Comparison of ENCODE assay signal across 17 mouse cellular contexts in genomic region chr11:57831861-57832260, GRCm38 (mm10). TPM values are rescaled to one million over a fixed set of nuclear protein-coding genes. Genes with fewer than 3 reads are reported as not detected.
DNase-seq lines count a peak whose midpoint lies in the region; ATAC-seq lines count a peak whose summit lies in the region.
"Had no signal": no experiment of that assay in that cellular context is flagged by ENCODE, and none has a peak within 500 bp of the region (broad histone marks: within the 10 kb centered on the region; RNA-seq: fewer than 3 reads in every experiment).

No protein-coding gene starts in this region.

- no peaks in the 10 kb centered on the region for H3K9me3 ChIP-seq in heart, embryonic 10.5 days
- no peaks in the 10 kb centered on the region for H3K9me3 ChIP-seq in midbrain, embryonic 11.5 days (ENCODE audit: control insufficient read depth, low read length)
- no peaks in the 10 kb centered on the region for H3K9me3 ChIP-seq in midbrain, embryonic 13.5 days
- H3K9me3 ChIP-seq in intestine, embryonic 16.5 days (ENCODE audit: control insufficient read depth, low read length) = no peaks in the 10 kb centered on the region
- H3K9me3 ChIP-seq: lung, embryonic 15.5 days had no signal

- H3K9ac ChIP-seq in midbrain, embryonic 11.5 days (ENCODE audit: low read length) = no peak overlapping the region
- H3K9ac ChIP-seq in midbrain, embryonic 13.5 days (replicated peaks) = no peak overlapping the region
- H3K9ac ChIP-seq in intestine, embryonic 16.5 days (ENCODE audit: low read depth, low read length) = peak overlapping the region; percentile 73
- H3K9ac ChIP-seq: lung, embryonic 15.5 days had no signal

- H3K4me1 ChIP-seq in heart, embryonic 10.5 days = peaks cover 61% of the 10 kb centered on the region
- H3K4me1 ChIP-seq in midbrain, embryonic 11.5 days (ENCODE audit: control insufficient read depth, insufficient read depth, low read length) = peaks cover 14% of the 10 kb centered on the region
- peaks cover 38% of the 10 kb centered on the region for H3K4me1 ChIP-seq in midbrain, embryonic 13.5 days (replicated peaks)
- H3K4me1 ChIP-seq in intestine, embryonic 16.5 days (ENCODE audit: control insufficient read depth, insufficient read depth, low read length) = peaks cover 18% of the 10 kb centered on the region

- 6% methylated on average over 16 of the region's 16 CpGs for WGBS in heart, embryonic 10.5 days
- 2% methylated on average over 16 of the region's 16 CpGs for WGBS in midbrain, embryonic 11.5 days
- 2% methylated on average over 16 of the region's 16 CpGs for WGBS in midbrain, embryonic 13.5 days
- WGBS in intestine, embryonic 16.5 days = 32% methylated on average over 16 of the region's 16 CpGs

- H3K4me3 ChIP-seq in heart, embryonic 10.5 days = peak overlapping the region; percentile 62
- no peak overlapping the region; the same call in 1 of the 2 replicates for H3K4me3 ChIP-seq in midbrain, embryonic 11.5 days (ENCODE audit: low read depth, low read length)
- H3K4me3 ChIP-seq in midbrain, embryonic 13.5 days (replicated peaks) = no peak overlapping the region
- peak overlapping the region; percentile 49 for H3K4me3 ChIP-seq in intestine, embryonic 16.5 days (ENCODE audit: low read length)
- H3K4me3 ChIP-seq: lung, embryonic 15.5 days had no signal

- H3K36me3 ChIP-seq in heart, embryonic 10.5 days = peaks cover 3% of the 10 kb centered on the region; the same call in 1 of the 2 replicates
- H3K36me3 ChIP-seq in midbrain, embryonic 11.5 days (ENCODE audit: control insufficient read depth, insufficient read depth, low read length) = no peaks in the 10 kb centered on the region
- H3K36me3 ChIP-seq in midbrain, embryonic 13.5 days = no peaks in the 10 kb centered on the region
- no peaks in the 10 kb centered on the region for H3K36me3 ChIP-seq in intestine, embryonic 16.5 days (ENCODE audit: control insufficient read depth, insufficient read depth, low read length)
- H3K36me3 ChIP-seq: lung, embryonic 15.5 days had no signal

- no peak for ATAC-seq in midbrain, embryonic 11.5 days (ENCODE audit: low FRiP score)
- no peak for ATAC-seq in midbrain, embryonic 13.5 days
- ATAC-seq in intestine, embryonic 16.5 days = peak; percentile 76

- DNase-seq in heart, embryonic 10.5 days (ENCODE audit: low spot score) = peak; percentile 90
- DNase-seq in heart, adult 8-10 months (ENCODE audit: low spot score) = no peak
- peak; percentile 93 for DNase-seq in midbrain, embryonic 11.5 days (ENCODE audit: low spot score, missing footprints)
- DNase-seq in adipocyte (ENCODE audit: low spot score) = no peak
- DNase-seq in spleen, adult 18-20 months = no peak
- no peak for DNase-seq in cerebellum, adult 9-10 months
- DNase-seq: adrenal gland, postnatal 14 days; B cell, adult 2 months; kidney, adult 11 months; thymus, postnatal 14 days had no signal

- H3K4me2 ChIP-seq in midbrain, embryonic 11.5 days = no peak overlapping the region
- H3K4me2 ChIP-seq in midbrain, embryonic 13.5 days (replicated peaks) = no peak overlapping the region
- peak overlapping the region; percentile 35; the same call in 1 of the 2 replicates for H3K4me2 ChIP-seq in intestine, embryonic 16.5 days (ENCODE audit: low read depth, low read length)
- H3K4me2 ChIP-seq: lung, embryonic 15.5 days had no signal

- H3K27me3 ChIP-seq in heart, embryonic 10.5 days (ENCODE audit: insufficient read depth, poor library complexity, severe bottlenecking) = peaks cover 97% of the 10 kb centered on the region
- H3K27me3 ChIP-seq in midbrain, embryonic 11.5 days (ENCODE audit: control insufficient read depth, insufficient read depth, low read length) = peaks cover 98% of the 10 kb centered on the region
- peaks cover 100% of the 10 kb centered on the region for H3K27me3 ChIP-seq in midbrain, embryonic 13.5 days
- peaks cover 74% of the 10 kb centered on the region for H3K27me3 ChIP-seq in intestine, embryonic 16.5 days (replicated peaks; ENCODE audit: control insufficient read depth, insufficient read depth, low read length)

- H3K27ac ChIP-seq in heart, embryonic 10.5 days = peak overlapping the region; percentile 91
- no peak overlapping the region for H3K27ac ChIP-seq in midbrain, embryonic 11.5 days (ENCODE audit: low read depth, low read length)
- H3K27ac ChIP-seq in midbrain, embryonic 13.5 days = no peak overlapping the region
- H3K27ac ChIP-seq in intestine, embryonic 16.5 days (ENCODE audit: low read length) = peak overlapping the region; percentile 73
- H3K27ac ChIP-seq: lung, embryonic 15.5 days had no signal

RNA-seq across cellular contexts. Expression of gene Hand1, which starts 0.8 kb away (rescaled TPM):
- polyA plus RNA-seq in heart, embryonic 10.5 days (2016; fragmentation: Nextera tagmentation; extraction: Ambion mirVana) = 95.3 and 106 TPM in 2 replicates
- total RNA-seq in heart, adult 8-10 months (2022) = not detected
- not detected in 2 replicates for polyA plus RNA-seq in midbrain, embryonic 11.5 days (2014; fragmentation: Nextera tagmentation; extraction: Ambion mirVana)
- not detected in 2 replicates for polyA plus RNA-seq in midbrain, embryonic 13.5 days (2015; fragmentation: Nextera tagmentation; extraction: Ambion mirVana)
- 22.0 and 23.0 TPM in 2 replicates for polyA plus RNA-seq in intestine, embryonic 16.5 days (2015; fragmentation: Nextera tagmentation; extraction: Ambion mirVana)
- total RNA-seq: granulocyte monocyte progenitor cell, adult 5-6 weeks; layer of hippocampus, adult 18-20 months; left cerebral cortex, postnatal 25 days had no signal
- polyA plus RNA-seq: cortical plate, adult 2 months had no signal

RNA-seq across cellular contexts. Expression of gene Sap30l, which starts 30.4 kb away (rescaled TPM):
- 8.8 and 12.2 TPM in 2 replicates for polyA plus RNA-seq in heart, embryonic 10.5 days (2016; fragmentation: Nextera tagmentation; extraction: Ambion mirVana)
- total RNA-seq in heart, adult 8-10 months (2022) = 10 to 100 TPM; 50.1 to 53.8 (median 51.2) TPM
- polyA plus RNA-seq in midbrain, embryonic 11.5 days (2014; fragmentation: Nextera tagmentation; extraction: Ambion mirVana) = 14.5 and 14.7 TPM in 2 replicates
- 8.9 and 9.8 TPM in 2 replicates for polyA plus RNA-seq in midbrain, embryonic 13.5 days (2015; fragmentation: Nextera tagmentation; extraction: Ambion mirVana)
- 5.9 and 6.7 TPM in 2 replicates for polyA plus RNA-seq in intestine, embryonic 16.5 days (2015; fragmentation: Nextera tagmentation; extraction: Ambion mirVana)

Comparison
In these comparisons a context has a peak if more than half of its experiments do, and no peak if none do; other contexts are left out.
1. DNase-seq: peak in heart, embryonic 10.5 days (single experiment) and midbrain, embryonic 11.5 days (single experiment); none in heart, adult 8-10 months (single experiment), adipocyte (single experiment), spleen, adult 18-20 months (0 of 2) and cerebellum, adult 9-10 months (single experiment).
2. H3K27ac ChIP-seq: peak in heart, embryonic 10.5 days (single experiment) and intestine, embryonic 16.5 days (single experiment); none in midbrain, embryonic 11.5 days (single experiment) and midbrain, embryonic 13.5 days (single experiment).
3. H3K4me3 ChIP-seq: peak in heart, embryonic 10.5 days (single experiment) and intestine, embryonic 16.5 days (single experiment); none in midbrain, embryonic 11.5 days (single experiment) and midbrain, embryonic 13.5 days (single experiment).
4. RNA of gene Hand1, which starts 0.8 kb away (polyA plus RNA-seq): 95.3 to 106 TPM in heart, embryonic 10.5 days and 22.0 to 23.0 TPM in intestine, embryonic 16.5 days; not detected in midbrain, embryonic 11.5 days and not detected in midbrain, embryonic 13.5 days; every median in the first group is over 10 times any median in the second.